Comparison of ENCODE assay signal across 8 mouse cellular contexts in genomic region chr3:9609581-9610341, GRCm38 (mm10). TPM values are rescaled to one million over a fixed set of nuclear protein-coding genes. Genes with fewer than 3 reads are reported as not detected.
DNase-seq lines count a peak whose midpoint lies in the region.

Gene Zfp704 (minus strand): TSS chr3:9610085.

- peak; percentile 90 for DNase-seq in adrenal gland, adult 2 months
- DNase-seq in embryo, embryonic 10.5 days (ENCODE audit: low spot score): peak; percentile 95
- peak; percentile 84 for DNase-seq in gastrocnemius, postnatal 14 days
- peak; percentile 28 for DNase-seq in induced T-regulatory cell, adult 2 months (ENCODE audit: low read depth)
- peak; percentile 69 to 84 for DNase-seq in left cerebral cortex, adult 8-10 months (ENCODE audit: low spot score in 2 of 2)
- peak; percentile 92 to 93 for DNase-seq in right cerebral cortex, postnatal 10 days (ENCODE audit: low spot score in 2 of 2)
- DNase-seq in urinary bladder, postnatal 14 days (ENCODE audit: low spot score): peak; percentile 87

- H3K79me2 ChIP-seq in macrophage (ENCODE audit: inconsistent target): peaks cover 40% of the 10 kb centered on the region; the same call in 1 of the 2 replicates

- peak within 1 kb of the TSS; percentile 66 for H3K4me3 ChIP-seq in macrophage (ENCODE audit: inconsistent target)

- H3K36me3 ChIP-seq in macrophage (ENCODE audit: inconsistent target): no peaks in the 10 kb centered on the region

- under 1% methylated on average over 79 of the region's 97 CpGs for WGBS in macrophage (ENCODE audit: missing documents)

- intact Hi-C loops in gastrocnemius, postnatal 14 days (cut with DNase I; ENCODE audit: low total_unique reads): loop anchor here (5.0 to 10.0 kb wide), 2 partner anchors 95 to 233 kb away; no protein-coding TSS in a partner anchor

- no peak within 1 kb of the TSS for H3K27ac ChIP-seq in macrophage

RNA-seq across cellular contexts. Expression of gene Zfp704, which starts in this region (rescaled TPM):
- 10 to 100 TPM in 1 of 2 experiments, 1 to 10 TPM in 1; 9.7 to 12.5 TPM for total RNA-seq in adrenal gland, adult 2 months (2021)
- polyA plus RNA-seq in adrenal gland, adult 2 months (2012; rRNA removed): 2.4 and 3.3 TPM in 2 replicates
- total RNA-seq in gastrocnemius, postnatal 14 days (2021): 1 to 10 TPM; 6.9 to 9.5 TPM
- 10 to 100 TPM; 26.7 to 38.5 (median 30.3) TPM for total RNA-seq in left cerebral cortex, adult 8-10 months (2022)
- total RNA-seq in macrophage (2018; cell fraction: chromatin; rRNA removed): 10 to 100 TPM in 25 of 26 experiments, 1 to 10 TPM in 1; 9.3 to 91.9 (median 37.5) TPM
- total RNA-seq in macrophage (2018; cell fraction: cytosol; rRNA removed): 10 to 100 TPM in 13 of 26 experiments, 1 to 10 TPM in 13; 5.5 to 26.0 (median 10.3) TPM
- total RNA-seq in macrophage (2018; cell fraction: nucleus; rRNA removed): 10 to 100 TPM in 25 of 26 experiments, 1 to 10 TPM in 1; 9.2 to 81.8 (median 26.6) TPM
- polyA plus RNA-seq in macrophage (2018): 5.2 to 12.9 TPM (median 12.6 TPM) in 3 replicates

Comparison
In these comparisons a context has a peak if more than half of its experiments do, and no peak if none do; other contexts are left out.
1. DNase-seq: peak in every context shown above with its lines; median percentile 95 in embryo, embryonic 10.5 days; 92 in right cerebral cortex, postnatal 10 days; 90 in adrenal gland, adult 2 months; 87 in urinary bladder, postnatal 14 days; 84 in gastrocnemius, postnatal 14 days; 76 in left cerebral cortex, adult 8-10 months; 28 in induced T-regulatory cell, adult 2 months.